Mouse (Mus musculus) ES-Bruce4 (cell line): ENCODE results near the gene Rbpjl. TPM values are rescaled to one million over a fixed set of nuclear protein-coding genes. Genes with fewer than 3 reads are reported as not detected.

Experiments
- H3K27ac ChIP-seq: 2 replicates; pipeline ENCODE4 v1.5.1; 2012; ENCODE audit warnings: low read length, inconsistent platforms; ENCODE audit not compliant: insufficient read depth
- H3K27me3 ChIP-seq: 2 replicates; pipeline ENCODE4 v1.6.1; 2012; ENCODE audit warnings: mild to moderate bottlenecking, low read length, inconsistent platforms; ENCODE audit not compliant: control insufficient read depth, poor library complexity, insufficient read depth, severe bottlenecking
- H3K36me3 ChIP-seq: 2 replicates; pipeline ENCODE4 v1.6.1; 2012; ENCODE audit warnings: inconsistent platforms, mild to moderate bottlenecking, low read length, moderate library complexity; ENCODE audit not compliant: control insufficient read depth, poor library complexity, insufficient read depth, severe bottlenecking
- H3K4me1 ChIP-seq: one replicate; pipeline ENCODE4 v1.8.1; 2011; ENCODE audit warnings: low read length; ENCODE audit not compliant: control insufficient read depth, insufficient read depth
- H3K4me3 ChIP-seq: 2 replicates; pipeline ENCODE4 v1.5.1; 2011; ENCODE audit warnings: low read depth, mild to moderate bottlenecking, low read length
- H3K9ac ChIP-seq: 2 replicates; pipeline ENCODE4 v1.6.1; 2012; ENCODE audit warnings: low read depth, mild to moderate bottlenecking, inconsistent platforms; ENCODE audit not compliant: poor library complexity, severe bottlenecking
- H3K9me3 ChIP-seq: replicated peaks from 2 replicates; pipeline ENCODE4 v1.6.1; 2012; ENCODE audit warnings: mild to moderate bottlenecking, low read length, inconsistent platforms; ENCODE audit not compliant: control insufficient read depth, poor library complexity, insufficient read depth, severe bottlenecking
- CTCF ChIP-seq: IDR thresholded peaks from one replicate; pipeline ENCODE4 v1.8.1; 2011; ENCODE audit warnings: low read depth, low read length
- EP300 ChIP-seq: IDR thresholded peaks from 2 replicates; pipeline ENCODE4 v1.6.1; 2011; ENCODE audit warnings: low read depth, low read length; ENCODE audit not compliant: insufficient read depth
- POLR2A ChIP-seq: IDR thresholded peaks from one replicate; pipeline ENCODE4 v1.8.1; 2011; ENCODE audit warnings: low read length; ENCODE audit not compliant: insufficient read depth
- polyA plus RNA-seq: library from polyadenylated mRNA; stranded (reverse); fragments of >200 nt; gene quantifications from 2 replicates; pipeline ENCODE4 v1.2.4, GENCODE M21; 2011; ENCODE audit warnings: low read depth; ENCODE audit not compliant: missing spikeins, insufficient read depth, insufficient read length

Rbpjl gene
- polyA plus RNA-seq, 1 experiment, result not detected

GRCm38 (mm10) chr2:164403396-164404081 is 598 bp downstream of the Rbpjl start:
- Histone ChIP-seq H3K27ac (no peak overlapping the region), H3K9me3 (no peaks in the 10 kb centered on the region), H3K27me3 (peaks cover 3% of the 10 kb centered on the region), H3K4me3 (no peak overlapping the region), H3K36me3 (no peaks in the 10 kb centered on the region), H3K4me1 (no peaks in the 10 kb centered on the region), H3K9ac (no peak overlapping the region)
- TF ChIP-seq EP300, result no peak
- TF ChIP-seq POLR2A, result no peak
- TF ChIP-seq CTCF, result no peak

- no peaks in the 10 kb centered on the region for H3K36me3 ChIP-seq
- H3K27me3 ChIP-seq, result peaks cover 3% of the 10 kb centered on the region
- no peaks in the 10 kb centered on the region for H3K4me1 ChIP-seq
- H3K4me3 ChIP-seq, result peak overlapping the region; percentile 27
- H3K27ac ChIP-seq, result no peak overlapping the region
- no peaks in the 10 kb centered on the region for H3K9me3 ChIP-seq
- TF ChIP-seq POLR2A, result no peak
- TF ChIP-seq EP300, result no peak
- no peak for TF ChIP-seq CTCF
- H3K9ac ChIP-seq, result peak overlapping the region; percentile 43
Measured at GRCm38 (mm10) chr2:164404082-164404990, 1.4 kb downstream of the Rbpjl start.

- Histone ChIP-seq H3K4me3 (peak within 1 kb of the TSS; percentile 27), H3K27me3 (peaks cover 3% of the 10 kb centered on the region), H3K36me3 (no peaks in the 10 kb centered on the region), H3K4me1 (no peaks in the 10 kb centered on the region), H3K9me3 (no peaks in the 10 kb centered on the region), H3K27ac (no peak within 1 kb of the TSS), H3K9ac (peak within 1 kb of the TSS; percentile 43)
- no peak for TF ChIP-seq EP300
- no peak for TF ChIP-seq CTCF
- no peak for TF ChIP-seq POLR2A
Measured at GRCm38 (mm10) chr2:164405060-164405459, 2.1 kb downstream of the Rbpjl start, which contains the start of gene Matn4. TSS of gene Matn4 (minus strand) at chr2:164405160.

- Histone ChIP-seq H3K27ac (no peak overlapping the region), H3K4me3 (no peak overlapping the region), H3K9ac (no peak overlapping the region), H3K27me3 (peaks cover 3% of the 10 kb centered on the region), H3K4me1 (no peaks in the 10 kb centered on the region), H3K36me3 (no peaks in the 10 kb centered on the region), H3K9me3 (no peaks in the 10 kb centered on the region)
- TF ChIP-seq CTCF (no peak), POLR2A (no peak), EP300 (no peak)
Measured at GRCm38 (mm10) chr2:164405519-164405918, 2.6 kb downstream of the Rbpjl start.

- no peaks in the 10 kb centered on the region for H3K9me3 ChIP-seq
- no peaks in the 10 kb centered on the region for H3K36me3 ChIP-seq
- H3K4me3 ChIP-seq, result peak overlapping the region; percentile 27
- H3K4me1 ChIP-seq, result no peaks in the 10 kb centered on the region
- H3K27ac ChIP-seq, result no peak overlapping the region
- H3K27me3 ChIP-seq, result peaks cover 3% of the 10 kb centered on the region; the same call in 1 of the 2 replicates
- TF ChIP-seq CTCF, result peak; percentile 89
- TF ChIP-seq POLR2A, result no peak
- H3K9ac ChIP-seq, result peak overlapping the region; percentile 31; the same call in 1 of the 2 replicates
Measured at GRCm38 (mm10) chr2:164407708-164408107, 4.8 kb downstream of the Rbpjl start.
